ENCODE assay signal across 14 mouse cellular contexts in genomic region chr8:55103891-55104481, GRCm38 (mm10).
DNase-seq lines count a peak whose midpoint lies in the region; ATAC-seq and TF ChIP-seq lines count a peak whose summit lies in the region.
"Had no signal": no experiment of that assay in that cellular context is flagged by ENCODE, and none has a peak within 500 bp of the region (broad histone marks: within the 10 kb centered on the region; RNA-seq: fewer than 3 reads in every experiment).

No protein-coding gene starts in this region.

- no peaks in the 10 kb centered on the region for H3K27me3 ChIP-seq in lung, embryonic 14.5 days (ENCODE audit: insufficient read depth, low read length)
- no peaks in the 10 kb centered on the region for H3K27me3 ChIP-seq in hindbrain, embryonic 16.5 days (replicated peaks; ENCODE audit: control insufficient read depth, insufficient read depth, low read length)
- H3K27me3 ChIP-seq: embryonic facial prominence, embryonic 15.5 days; liver, embryonic 15.5 days had no signal

- 39% methylated on average over 3 of the region's 3 CpGs for WGBS in lung, embryonic 14.5 days
- 43% methylated on average over 3 of the region's 3 CpGs for WGBS in hindbrain, embryonic 16.5 days

- DNase-seq in cerebellum, postnatal 10 days: peak; percentile 7 to 53
- DNase-seq in cerebellum, adult 11-12 months: no peak
- peak; percentile 7 for DNase-seq in lung, embryonic 14.5 days
- DNase-seq in lung, postnatal 10 days: no peak
- DNase-seq in telencephalon, adult 2 months (ENCODE audit: low read depth, low spot score): peak; percentile 45
- DNase-seq in spleen, adult 18-20 months: no peak
- DNase-seq in adrenal gland, adult (ENCODE audit: inconsistent age in 2 of 2, low spot score in 1 of 2): no peak
- DNase-seq: B cell, adult 2 months; heart, adult 11 months; layer of hippocampus, postnatal 36 days had no signal

- H3K27ac ChIP-seq in lung, embryonic 14.5 days (ENCODE audit: low read depth): no peak overlapping the region
- H3K27ac ChIP-seq in hindbrain, embryonic 16.5 days (ENCODE audit: low read depth, low read length): no peak overlapping the region
- H3K27ac ChIP-seq: embryonic facial prominence, embryonic 15.5 days; liver, embryonic 15.5 days had no signal

- H3K36me3 ChIP-seq in lung, embryonic 14.5 days (ENCODE audit: insufficient read depth): no peaks in the 10 kb centered on the region
- no peaks in the 10 kb centered on the region for H3K36me3 ChIP-seq in hindbrain, embryonic 16.5 days (ENCODE audit: control insufficient read depth, insufficient read depth, low read length)
- H3K36me3 ChIP-seq: embryonic facial prominence, embryonic 15.5 days; liver, embryonic 15.5 days had no signal

- no peak overlapping the region for H3K9ac ChIP-seq in lung, embryonic 14.5 days
- H3K9ac ChIP-seq in hindbrain, embryonic 16.5 days (ENCODE audit: low read depth, low read length): no peak overlapping the region
- H3K9ac ChIP-seq: embryonic facial prominence, embryonic 15.5 days; liver, embryonic 15.5 days had no signal

- no peak overlapping the region for H3K4me3 ChIP-seq in lung, embryonic 14.5 days (ENCODE audit: low read depth, low read length)
- H3K4me3 ChIP-seq in hindbrain, embryonic 16.5 days (ENCODE audit: low read length): no peak overlapping the region
- H3K4me3 ChIP-seq: embryonic facial prominence, embryonic 15.5 days; liver, embryonic 15.5 days had no signal

- no peaks in the 10 kb centered on the region for H3K4me1 ChIP-seq in lung, embryonic 14.5 days (ENCODE audit: insufficient read depth)
- H3K4me1 ChIP-seq in hindbrain, embryonic 16.5 days (ENCODE audit: control insufficient read depth, insufficient read depth, low read depth, low read length): no peaks in the 10 kb centered on the region
- H3K4me1 ChIP-seq: embryonic facial prominence, embryonic 15.5 days; liver, embryonic 15.5 days had no signal

- no peaks in the 10 kb centered on the region for H3K9me3 ChIP-seq in lung, embryonic 14.5 days (ENCODE audit: low read depth, low read length)
- H3K9me3 ChIP-seq in hindbrain, embryonic 16.5 days (ENCODE audit: control insufficient read depth, low read length): no peaks in the 10 kb centered on the region
- H3K9me3 ChIP-seq: embryonic facial prominence, embryonic 15.5 days; liver, embryonic 15.5 days had no signal

- ATAC-seq in lung, embryonic 14.5 days (ENCODE audit: insufficient read depth): no peak
- ATAC-seq in hindbrain, embryonic 16.5 days: peak; percentile 73
- ATAC-seq: Patski had no signal

- no peak; the same call in 1 of the 2 replicates for TF ChIP-seq CTCF in lung, embryonic 14.5 days (IDR thresholded peaks at IDR 0.05; ENCODE audit: low read depth)

- no peak overlapping the region for H3K4me2 ChIP-seq in lung, embryonic 14.5 days
- no peak overlapping the region for H3K4me2 ChIP-seq in hindbrain, embryonic 16.5 days (ENCODE audit: low read length)
- H3K4me2 ChIP-seq: embryonic facial prominence, embryonic 15.5 days; liver, embryonic 15.5 days had no signal

Comparison
In these comparisons a context has a peak if more than half of its experiments do, and no peak if none do; other contexts are left out.
1. DNase-seq: peak in cerebellum, postnatal 10 days (2 of 2), lung, embryonic 14.5 days (single experiment) and telencephalon, adult 2 months (single experiment); none in cerebellum, adult 11-12 months (single experiment), lung, postnatal 10 days (single experiment), spleen, adult 18-20 months (0 of 2) and adrenal gland, adult (0 of 2).